Mouse (Mus musculus) lung, postnatal 4 days (tissue): ENCODE measurements around the gene Hoxc5.

Experiments used
- DNase-seq, 2 experiments: peaks; one replicate each; pipeline ENCODE4 v3.0.0; 2021

Gene Hoxc5

GRCm38 (mm10) chr15:103011928-103012486 lies 44.8 kb downstream of the Hoxc5 start:
- no peak for DNase-seq

- peak in 1 of 2 experiments; percentile 43 for DNase-seq
These were observed 46.2 kb downstream of the Hoxc5 start for GRCm38 (mm10) chr15:103013238-103013984.

- DNase-seq, result no peak
These were observed 47.1 kb downstream of the Hoxc5 start for GRCm38 (mm10) chr15:103014166-103015008.

- DNase-seq, result no peak
These were observed 47.8 kb downstream of the Hoxc5 start for GRCm38 (mm10) chr15:103015009-103015399.

GRCm38 (mm10) chr15:103015406-103016166 lies 48.3 kb downstream of the Hoxc5 start:
- no peak for DNase-seq

GRCm38 (mm10) chr15:103018636-103019035 lies 51.4 kb downstream of the Hoxc5 start, which contains the start of gene Hoxc4:
Gene Hoxc4 (plus strand): TSS chr15:103018934.
- no peak for DNase-seq

- DNase-seq, result no peak
These were observed 53.7 kb downstream of the Hoxc5 start for GRCm38 (mm10) chr15:103020899-103021418.

- no peak for DNase-seq
These were observed 54.3 kb downstream of the Hoxc5 start for GRCm38 (mm10) chr15:103021544-103021943.

GRCm38 (mm10) chr15:103024131-103024530 lies 56.9 kb downstream of the Hoxc5 start:
- no peak for DNase-seq

GRCm38 (mm10) chr15:103027266-103028235 lies 60.3 kb downstream of the Hoxc5 start:
- DNase-seq, result no peak

GRCm38 (mm10) chr15:103028916-103029512 lies 61.8 kb downstream of the Hoxc5 start:
- no peak for DNase-seq

GRCm38 (mm10) chr15:103030142-103030541 lies 62.9 kb downstream of the Hoxc5 start:
- no peak for DNase-seq

- DNase-seq, result no peak
These were observed 64.9 kb downstream of the Hoxc5 start for GRCm38 (mm10) chr15:103032167-103032566.

- DNase-seq, result no peak
These were observed 65.7 kb downstream of the Hoxc5 start for GRCm38 (mm10) chr15:103032646-103033575.

GRCm38 (mm10) chr15:103034043-103034806 lies 67.0 kb downstream of the Hoxc5 start:
- DNase-seq, result no peak

- DNase-seq, result no peak
These were observed 67.7 kb downstream of the Hoxc5 start for GRCm38 (mm10) chr15:103034807-103035547.

- DNase-seq, result no peak
These were observed 68.3 kb downstream of the Hoxc5 start for GRCm38 (mm10) chr15:103035548-103035881.

GRCm38 (mm10) chr15:103037579-103037978 lies 70.3 kb downstream of the Hoxc5 start:
- no peak for DNase-seq
